Mouse (Mus musculus) liver, embryonic 12.5 days (tissue): Measurements from ENCODE around the gene Aqr. TPM values are rescaled to one million over a fixed set of nuclear protein-coding genes. Genes with fewer than 3 reads are reported as not detected.

Experiments used
- ATAC-seq: fragments of 200-750 bp; cut with Nextera tagmentation; 2 replicates; pipeline ENCODE4 v1.8.0; 2017; ENCODE audit warnings: moderate number of reproducible peaks, mild to moderate bottlenecking, moderate library complexity
- H3K27ac ChIP-seq: fragments of 300-500 bp; sonication (generic); 2 replicates; pipeline ENCODE4 v1.5.1; 2016; ENCODE audit warnings: mild to moderate bottlenecking
- H3K27me3 ChIP-seq: fragments of 300-500 bp; sonication (generic); replicated peaks from 2 replicates; pipeline ENCODE4 v1.6.1; 2016; ENCODE audit warnings: mild to moderate bottlenecking, moderate library complexity
- H3K36me3 ChIP-seq: fragments of 300-500 bp; sonication (generic); 2 replicates; pipeline ENCODE4 v1.6.1; 2016; ENCODE audit warnings: mild to moderate bottlenecking, moderate library complexity
- H3K4me1 ChIP-seq: fragments of 300-500 bp; sonication (generic); 2 replicates; pipeline ENCODE4 v1.6.1; 2016
- H3K4me2 ChIP-seq: fragments of 300-500 bp; sonication (generic); 2 replicates; pipeline ENCODE4 v1.6.1; 2016; ENCODE audit warnings: mild to moderate bottlenecking, moderate library complexity
- H3K4me3 ChIP-seq: fragments of 300-500 bp; sonication (generic); 2 replicates; pipeline ENCODE4 v1.5.1; 2016; ENCODE audit warnings: mild to moderate bottlenecking, moderate library complexity
- H3K9ac ChIP-seq: fragments of 300-500 bp; sonication (generic); 2 replicates; pipeline ENCODE4 v1.6.1; 2016; ENCODE audit warnings: mild to moderate bottlenecking, moderate library complexity
- H3K9me3 ChIP-seq: fragments of 300-500 bp; sonication (generic); replicated peaks from 2 replicates; pipeline ENCODE4 v1.6.1; 2016; ENCODE audit warnings: mild to moderate bottlenecking, moderate library complexity
- WGBS: fragments of 180-500 bp; shearing (Covaris S2); methylation state at CpG from one replicate; pipeline ENCODE4 v1.1.7; 2016; ENCODE audit not compliant: insufficient replicate concordance; 5-methylcytosine and 5-hydroxymethylcytosine counted together
- polyA plus RNA-seq: library from polyadenylated mRNA; unstranded; fragments of >200 nt; fragmentation: Nextera tagmentation; extraction: Ambion mirVana; gene quantifications from 2 replicates; pipeline ENCODE4 v1.2.1, GENCODE M21; 2016

Aqr gene
- polyA plus RNA-seq, 1 experiment from 2014 or later: 37.4 TPM

DNA sequence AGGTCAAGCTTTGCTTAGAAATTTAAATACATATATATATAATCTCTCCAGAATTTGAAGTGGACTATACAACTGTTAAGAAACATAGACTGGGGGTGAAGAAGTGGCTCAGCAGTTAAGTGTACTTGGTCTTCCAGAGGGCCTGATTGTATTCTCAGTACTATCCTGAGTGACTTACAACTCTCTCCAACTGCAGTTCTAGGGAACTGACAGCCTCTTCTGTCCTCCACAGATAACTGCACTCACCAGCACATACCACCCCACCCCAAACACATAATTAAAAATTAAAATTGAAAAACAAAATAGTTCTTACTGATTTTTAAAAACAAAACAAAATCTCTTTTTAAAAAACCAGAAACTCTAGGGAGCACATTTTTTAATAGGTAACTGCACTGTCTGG, 13.6 kb downstream of the Aqr start:
- Histone ChIP-seq H3K9ac (peak overlapping the region; percentile 84), H3K4me3 (peak overlapping the region; percentile 88), H3K4me1 (peaks cover 22% of the 10 kb centered on the region), H3K27ac (peak overlapping the region; percentile 57; the same call in 1 of the 2 replicates), H3K9me3 (no peaks in the 10 kb centered on the region), H3K36me3 (peaks cover 29% of the 10 kb centered on the region), H3K4me2 (peak overlapping the region; percentile 83), H3K27me3 (no peaks in the 10 kb centered on the region)
- ATAC-seq: peak; percentile 82

DNA sequence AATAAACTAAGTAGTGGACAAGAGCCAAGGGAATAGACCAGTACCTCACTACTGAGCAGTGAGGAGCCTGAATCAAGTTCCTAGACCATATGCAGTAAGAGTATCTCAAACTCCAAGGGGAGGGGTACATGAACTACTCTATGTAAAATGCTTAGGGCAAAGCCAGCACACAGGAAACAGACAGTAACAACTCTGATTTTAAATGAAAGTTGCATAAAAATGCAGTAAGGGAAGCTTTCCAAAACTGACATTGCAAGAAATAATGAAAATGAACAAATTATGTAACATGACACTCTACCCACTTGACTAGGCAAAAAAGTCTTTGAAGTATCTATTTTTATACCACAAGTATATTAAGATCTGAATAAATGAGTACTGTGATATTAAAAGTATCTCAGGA, 19.0 kb downstream of the Aqr start:
- Histone ChIP-seq H3K4me1 (peaks cover 6% of the 10 kb centered on the region; the same call in 1 of the 2 replicates), H3K9ac (no peak overlapping the region), H3K27ac (no peak overlapping the region), H3K4me2 (no peak overlapping the region), H3K36me3 (peaks cover 80% of the 10 kb centered on the region), H3K4me3 (no peak overlapping the region), H3K9me3 (no peaks in the 10 kb centered on the region), H3K27me3 (no peaks in the 10 kb centered on the region)
- ATAC-seq: no peak

DNA sequence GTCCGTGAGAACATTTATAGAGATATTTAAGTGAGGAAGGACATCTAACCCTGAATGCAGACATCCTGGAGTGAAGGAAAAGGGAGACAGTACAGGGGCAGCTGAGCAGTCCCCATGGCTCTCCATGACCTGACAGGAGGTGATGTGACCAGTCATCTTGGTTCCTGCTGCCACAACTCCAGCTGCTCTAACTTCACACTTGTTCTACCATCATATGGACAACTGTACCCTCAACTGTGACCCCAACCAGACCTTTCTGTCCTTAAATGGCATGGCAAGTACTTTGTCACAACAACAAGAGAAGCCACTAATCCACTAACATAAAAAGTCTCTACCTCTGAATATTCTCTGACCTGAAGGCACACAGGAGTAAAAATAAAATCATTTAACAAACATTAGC, 24.8 kb downstream of the Aqr start:
- 95% methylated on average over 1 of the region's 1 CpGs for WGBS
- Histone ChIP-seq H3K4me2 (no peak overlapping the region), H3K9ac (no peak overlapping the region), H3K27ac (no peak overlapping the region), H3K4me3 (no peak overlapping the region), H3K36me3 (peaks cover 89% of the 10 kb centered on the region), H3K9me3 (no peaks in the 10 kb centered on the region), H3K4me1 (peaks cover 19% of the 10 kb centered on the region), H3K27me3 (no peaks in the 10 kb centered on the region)
- no peak for ATAC-seq

DNA sequence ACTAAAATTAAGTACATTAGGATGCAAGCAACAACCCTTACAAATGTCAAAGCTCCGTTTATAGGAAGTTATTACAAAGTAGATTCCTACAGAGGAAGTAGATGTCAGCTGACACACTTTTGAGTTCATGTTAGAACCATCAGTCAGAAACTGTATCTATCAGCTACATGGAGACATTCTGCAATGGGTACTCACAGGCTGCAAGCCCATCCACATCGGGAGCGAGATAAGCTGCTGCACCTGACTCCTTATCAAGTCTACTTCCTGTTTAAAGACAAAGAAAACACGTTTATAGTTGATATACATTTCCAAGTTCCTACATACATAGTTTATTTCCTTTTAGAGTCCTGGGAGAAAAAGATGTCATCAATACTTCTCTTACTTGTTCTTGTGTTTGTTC, 29.5 kb downstream of the Aqr start:
- Histone ChIP-seq H3K27ac (peak overlapping the region; percentile 73), H3K36me3 (peaks cover 84% of the 10 kb centered on the region), H3K27me3 (no peaks in the 10 kb centered on the region), H3K9ac (no peak overlapping the region), H3K4me2 (no peak overlapping the region), H3K4me1 (peaks cover 29% of the 10 kb centered on the region), H3K9me3 (no peaks in the 10 kb centered on the region), H3K4me3 (no peak overlapping the region)
- peak; percentile 67 for ATAC-seq
- WGBS: 23% methylated on average over 4 of the region's 4 CpGs

DNA sequence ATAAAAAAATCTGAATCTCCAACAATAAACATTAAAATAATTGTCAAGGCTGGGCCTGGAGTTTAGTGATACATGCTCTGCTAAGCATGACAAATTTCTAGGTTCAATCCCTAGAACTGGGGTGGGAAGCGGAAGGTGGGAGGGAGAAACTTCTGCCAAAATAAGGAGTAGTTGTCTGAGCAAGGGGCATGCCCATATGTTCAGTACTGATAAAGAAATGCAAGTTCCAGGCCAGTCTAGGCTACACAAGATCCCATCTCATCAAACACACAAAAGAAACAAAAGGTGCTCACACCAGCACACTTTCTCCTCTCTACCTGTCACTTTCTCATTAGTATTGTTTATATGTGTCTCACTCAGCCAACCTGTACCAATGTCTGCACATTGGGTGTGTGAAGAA, 30.2 kb downstream of the Aqr start:
- H3K4me2 ChIP-seq: peak overlapping the region; percentile 22; the same call in 1 of the 2 replicates
- ATAC-seq: peak; percentile 91
- H3K27me3 ChIP-seq: no peaks in the 10 kb centered on the region
- H3K4me1 ChIP-seq: peaks cover 29% of the 10 kb centered on the region
- peaks cover 86% of the 10 kb centered on the region for H3K36me3 ChIP-seq
- peak overlapping the region; percentile 73 for H3K27ac ChIP-seq
- H3K4me3 ChIP-seq: no peak overlapping the region
- H3K9me3 ChIP-seq: no peaks in the 10 kb centered on the region
- 41% methylated on average over 1 of the region's 1 CpGs for WGBS
- H3K9ac ChIP-seq: no peak overlapping the region

DNA sequence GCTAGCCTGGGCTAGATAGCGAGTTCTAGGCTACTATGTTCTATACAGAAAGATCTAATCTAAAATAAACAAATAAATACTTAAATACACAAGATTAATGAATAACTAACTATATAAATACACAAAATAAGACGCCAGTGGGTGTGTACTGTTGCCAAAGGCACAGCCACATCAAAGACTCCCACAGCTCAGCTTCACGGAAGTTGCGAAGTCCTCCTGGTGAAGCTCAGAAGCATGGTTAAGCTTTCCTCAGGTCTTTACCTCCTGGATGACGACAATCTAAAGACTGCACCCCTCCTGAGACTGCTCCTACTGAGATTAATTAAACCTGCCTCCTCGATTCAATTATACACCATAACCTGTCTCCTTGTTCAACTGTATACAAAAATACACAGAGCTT, 33.6 kb downstream of the Aqr start:
- no peaks in the 10 kb centered on the region for H3K9me3 ChIP-seq
- peaks cover 90% of the 10 kb centered on the region for H3K36me3 ChIP-seq
- ATAC-seq: no peak
- peaks cover 20% of the 10 kb centered on the region for H3K4me1 ChIP-seq
- H3K27ac ChIP-seq: no peak overlapping the region
- H3K27me3 ChIP-seq: no peaks in the 10 kb centered on the region
- no peak overlapping the region for H3K9ac ChIP-seq
- 85% methylated on average over 6 of the region's 6 CpGs for WGBS
- H3K4me3 ChIP-seq: no peak overlapping the region
- H3K4me2 ChIP-seq: no peak overlapping the region

DNA sequence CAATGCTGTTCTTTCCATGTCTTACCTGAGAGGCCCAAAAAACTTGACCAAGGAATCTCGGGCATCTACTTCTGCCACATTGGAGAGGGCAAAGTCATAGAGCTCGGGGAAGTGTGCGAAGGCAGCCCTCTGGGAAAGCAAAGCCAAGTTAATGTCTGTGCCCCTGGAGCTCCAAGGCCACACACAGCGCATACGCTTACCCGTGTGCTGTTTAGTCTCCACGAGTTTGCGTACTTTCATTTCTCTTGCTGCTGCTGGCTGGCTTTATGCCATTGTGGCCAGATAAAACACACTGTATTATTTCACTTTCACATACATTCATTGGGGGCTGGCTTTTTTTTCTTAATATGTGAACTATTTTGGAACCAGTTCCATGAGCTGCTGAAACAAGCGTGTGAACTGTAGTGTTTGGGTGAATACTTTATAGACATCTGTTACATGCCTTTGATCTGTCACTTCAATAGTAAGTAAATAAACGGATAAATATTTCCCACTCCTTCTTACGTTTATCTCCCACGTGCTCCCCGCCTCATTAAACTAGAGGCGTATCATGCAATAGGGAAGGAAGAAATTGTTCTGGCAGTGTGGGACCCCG, 39.9 kb downstream of the Aqr start:
- H3K36me3 ChIP-seq: peaks cover 93% of the 10 kb centered on the region
- 88% methylated on average over 15 of the region's 15 CpGs for WGBS

DNA sequence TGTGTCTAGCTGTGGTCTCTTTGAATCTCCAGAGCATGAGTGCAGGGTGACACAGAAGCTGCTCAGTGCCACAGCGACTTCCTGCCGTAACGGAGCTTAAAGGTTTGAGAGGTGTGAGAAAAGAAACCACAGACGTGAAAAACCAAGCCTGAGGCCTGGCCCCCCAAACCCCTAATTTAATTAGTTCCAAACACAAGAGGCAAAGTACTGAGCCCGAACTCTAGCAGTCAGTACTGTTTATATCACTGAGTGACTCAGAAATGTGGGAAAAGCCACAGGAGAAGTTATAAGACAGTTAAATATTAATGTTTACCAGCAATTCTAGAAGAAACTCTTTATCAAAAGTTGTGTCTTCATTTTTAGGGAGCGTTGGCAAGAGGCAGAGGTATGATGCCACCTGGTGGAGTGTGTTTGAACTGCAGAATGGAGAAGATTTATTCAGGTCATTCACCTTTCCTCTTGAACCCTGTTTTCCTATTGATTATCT, 41.5 kb downstream of the Aqr start:
- Histone ChIP-seq H3K4me3 (no peak overlapping the region), H3K4me2 (no peak overlapping the region), H3K9me3 (0 out of 2 replicates have a peak, but pooled peaks cover 5% of the 10 kb centered on the region), H3K9ac (no peak overlapping the region), H3K36me3 (peaks cover 94% of the 10 kb centered on the region), H3K4me1 (no peaks in the 10 kb centered on the region), H3K27ac (no peak overlapping the region), H3K27me3 (no peaks in the 10 kb centered on the region)
- 75% methylated on average over 6 of the region's 6 CpGs for WGBS
- no peak for ATAC-seq

More for the DNA sequence above, 39.9 kb downstream of the Aqr start:
- H3K27me3 ChIP-seq: no peaks in the 10 kb centered on the region
- no peak overlapping the region for H3K27ac ChIP-seq
- H3K4me3 ChIP-seq: no peak overlapping the region
- H3K9me3 ChIP-seq: 0 out of 2 replicates have a peak, but pooled peaks cover 5% of the 10 kb centered on the region
- no peaks in the 10 kb centered on the region for H3K4me1 ChIP-seq
- H3K4me2 ChIP-seq: no peak overlapping the region
- ATAC-seq: no peak
- H3K9ac ChIP-seq: no peak overlapping the region

DNA sequence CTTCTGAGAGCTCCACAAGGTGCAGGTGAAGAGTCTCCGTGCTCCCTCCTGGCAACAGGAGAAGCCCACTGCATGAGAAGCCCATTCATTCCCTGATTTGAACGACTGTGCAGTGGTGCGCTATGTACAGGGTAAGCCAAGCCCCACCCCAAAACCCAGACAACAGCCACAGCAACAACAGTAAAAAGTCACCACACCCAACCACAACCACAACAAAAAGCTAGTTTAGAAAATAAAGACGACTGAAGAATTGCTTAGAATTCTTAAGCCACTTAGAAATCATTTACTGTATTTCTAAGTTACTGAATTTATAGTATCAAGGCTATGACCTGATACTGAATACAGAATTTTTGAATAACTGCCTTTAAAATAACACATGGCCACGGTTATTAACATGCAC, 41.9 kb downstream of the Aqr start:
- ATAC-seq: no peak
- H3K4me2 ChIP-seq: no peak overlapping the region
- 0 out of 2 replicates have a peak, but pooled peaks cover 5% of the 10 kb centered on the region for H3K9me3 ChIP-seq
- no peaks in the 10 kb centered on the region for H3K4me1 ChIP-seq
- no peak overlapping the region for H3K27ac ChIP-seq
- WGBS: 85% methylated on average over 5 of the region's 5 CpGs
- no peak overlapping the region for H3K9ac ChIP-seq
- peaks cover 94% of the 10 kb centered on the region for H3K36me3 ChIP-seq
- no peaks in the 10 kb centered on the region for H3K27me3 ChIP-seq
- H3K4me3 ChIP-seq: no peak overlapping the region

DNA sequence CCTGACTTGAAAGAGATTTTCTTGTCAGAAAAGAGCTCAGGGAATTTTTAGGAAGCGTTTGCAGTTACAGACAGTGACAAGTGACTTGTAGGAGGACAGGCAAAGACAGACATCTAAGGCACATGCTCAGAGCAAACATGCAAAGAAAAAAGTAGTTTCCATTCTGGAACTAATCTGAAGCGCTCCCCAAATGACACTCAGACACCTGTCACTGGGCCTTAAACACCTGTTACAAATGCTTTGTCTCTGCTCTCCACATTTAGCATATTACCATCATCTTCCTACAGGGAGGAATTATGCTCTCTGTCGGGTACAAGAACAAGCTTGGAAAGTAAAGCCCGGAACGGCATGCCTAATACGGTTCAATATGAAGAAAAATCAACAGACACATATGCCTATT, 43.0 kb downstream of the Aqr start:
- peaks cover 93% of the 10 kb centered on the region for H3K36me3 ChIP-seq
- H3K9ac ChIP-seq: no peak overlapping the region
- H3K27ac ChIP-seq: no peak overlapping the region
- no peaks in the 10 kb centered on the region for H3K27me3 ChIP-seq
- H3K4me3 ChIP-seq: no peak overlapping the region
- H3K9me3 ChIP-seq: 0 out of 2 replicates have a peak, but pooled peaks cover 5% of the 10 kb centered on the region
- 91% methylated on average over 6 of the region's 6 CpGs for WGBS
- H3K4me1 ChIP-seq: no peaks in the 10 kb centered on the region
- no peak for ATAC-seq
- H3K4me2 ChIP-seq: no peak overlapping the region

DNA sequence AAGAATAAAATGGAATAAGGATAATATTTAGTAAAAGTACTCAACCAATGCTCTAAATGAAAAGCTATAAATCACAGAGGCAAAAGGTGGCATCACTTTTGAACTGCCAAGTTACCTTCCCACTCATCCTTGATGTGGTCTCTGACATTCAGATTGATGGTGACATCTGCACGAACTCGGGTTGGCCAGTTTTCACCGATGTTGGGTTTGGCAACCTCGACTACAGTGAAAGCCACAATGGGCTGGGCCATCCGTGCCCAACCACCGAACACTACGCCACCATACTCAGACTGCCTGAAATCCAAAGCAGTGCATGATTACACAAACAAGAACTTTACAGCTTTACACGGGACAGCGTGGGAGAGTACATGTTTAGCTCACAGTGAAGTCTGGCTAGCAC, 50.1 kb downstream of the Aqr start:
- no peaks in the 10 kb centered on the region; the same call in 1 of the 2 replicates for H3K4me1 ChIP-seq
- H3K27me3 ChIP-seq: no peaks in the 10 kb centered on the region
- no peak overlapping the region for H3K27ac ChIP-seq
- no peaks in the 10 kb centered on the region for H3K9me3 ChIP-seq
- no peak overlapping the region for H3K4me3 ChIP-seq
- H3K4me2 ChIP-seq: no peak overlapping the region
- WGBS: 92% methylated on average over 9 of the region's 9 CpGs
- no peak overlapping the region for H3K9ac ChIP-seq
- H3K36me3 ChIP-seq: peaks cover 89% of the 10 kb centered on the region
- no peak for ATAC-seq

DNA sequence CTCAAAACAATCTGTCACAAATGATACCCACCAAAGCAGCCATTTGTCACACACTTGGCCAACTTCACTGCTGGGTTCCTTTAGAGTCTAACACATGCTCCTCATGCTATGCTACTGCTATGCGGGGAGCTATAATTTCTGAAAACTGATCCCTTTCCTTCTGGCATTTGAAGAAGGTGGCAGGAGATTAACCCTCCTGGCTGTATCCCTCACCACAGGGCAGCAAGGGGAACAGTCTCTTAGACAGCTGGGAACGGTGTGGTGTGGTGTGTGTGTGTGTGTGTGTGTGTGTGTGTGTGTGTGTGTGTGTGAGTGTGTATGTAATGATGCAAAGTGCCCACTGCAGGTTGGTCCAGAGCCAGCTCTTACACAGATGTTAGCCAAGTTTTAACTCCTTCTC, 51.0 kb downstream of the Aqr start:
- Histone ChIP-seq H3K27me3 (no peaks in the 10 kb centered on the region), H3K36me3 (peaks cover 88% of the 10 kb centered on the region), H3K4me3 (no peak overlapping the region), H3K4me1 (no peaks in the 10 kb centered on the region; the same call in 1 of the 2 replicates), H3K4me2 (no peak overlapping the region), H3K9ac (no peak overlapping the region), H3K9me3 (no peaks in the 10 kb centered on the region), H3K27ac (no peak overlapping the region)
- ATAC-seq: no peak
- 84% methylated on average over 2 of the region's 2 CpGs for WGBS

DNA sequence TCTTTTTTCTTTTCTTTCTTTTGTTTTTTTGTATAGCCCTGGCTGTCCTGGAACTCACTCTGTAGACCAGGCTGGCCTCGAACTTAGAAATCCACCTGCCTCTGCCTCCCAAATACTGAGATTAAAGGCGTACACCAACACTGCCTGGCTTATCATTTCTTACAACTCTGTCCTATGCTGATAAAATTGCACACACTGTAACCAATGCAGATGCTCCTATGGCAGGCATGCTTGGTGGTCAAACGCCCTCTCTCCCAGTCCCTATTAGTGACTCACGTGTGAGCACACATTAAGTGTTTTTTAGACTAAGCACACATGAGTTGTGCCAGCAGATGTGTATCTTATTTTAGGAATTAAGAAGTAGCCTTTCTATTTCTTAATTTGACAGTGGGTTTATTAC, 53.5 kb downstream of the Aqr start:
- H3K36me3 ChIP-seq: peaks cover 92% of the 10 kb centered on the region
- peak; percentile 65 for ATAC-seq
- no peaks in the 10 kb centered on the region for H3K9me3 ChIP-seq
- WGBS: 58% methylated on average over 4 of the region's 4 CpGs
- no peak overlapping the region for H3K9ac ChIP-seq
- no peaks in the 10 kb centered on the region; the same call in 1 of the 2 replicates for H3K4me1 ChIP-seq
- no peaks in the 10 kb centered on the region for H3K27me3 ChIP-seq
- no peak overlapping the region for H3K4me2 ChIP-seq
- H3K27ac ChIP-seq: no peak overlapping the region
- no peak overlapping the region for H3K4me3 ChIP-seq
